Mouse (Mus musculus): ENCODE results near the gene Nvl. TPM values are rescaled to one million over a fixed set of nuclear protein-coding genes. Genes with fewer than 3 reads are reported as not detected.

Nvl gene
- polyA plus RNA-seq, 1 experiment from 2014 or later: 51.6 TPM

- Histone ChIP-seq H3K9me3 (no peaks in the 10 kb centered on the region), H3K27ac (no peak overlapping the region), H3K4me3 (no peak overlapping the region), H3K4me1 (no peaks in the 10 kb centered on the region; the same call in 1 of the 2 replicates), H3K9ac (no peak overlapping the region), H3K4me2 (no peak overlapping the region), H3K36me3 (no peaks in the 10 kb centered on the region), H3K27me3 (no peaks in the 10 kb centered on the region)
- 82% methylated on average over 6 of the region's 6 CpGs for WGBS
- no peak for ATAC-seq (ENCODE audit: insufficient number of reproducible peaks, insufficient read depth, low FRiP score, low TSS enrichment, low read depth)
These were observed 79.4 kb downstream of the Nvl start for GRCm38 (mm10) chr1:181064648-181065047.

DNA sequence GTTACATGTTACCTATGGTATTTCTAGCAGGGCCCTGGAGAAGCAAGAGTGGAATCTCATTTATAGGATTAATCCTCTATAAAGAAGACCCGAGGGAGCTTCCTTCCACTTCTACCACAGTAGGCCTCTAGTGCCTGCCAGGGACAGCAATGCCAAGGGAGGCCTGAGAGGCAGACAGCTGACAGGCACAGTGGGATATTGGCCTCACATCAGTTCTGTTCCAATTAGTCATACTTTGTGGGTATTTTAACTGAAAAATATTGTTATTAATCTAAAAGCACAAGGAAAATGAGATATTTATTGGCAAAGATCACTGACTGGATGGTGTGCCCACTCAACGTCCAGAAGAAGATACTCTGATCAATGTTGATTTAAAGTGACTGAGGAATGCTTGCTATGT is 80.0 kb downstream of the Nvl start:
- Histone ChIP-seq H3K36me3 (no peaks in the 10 kb centered on the region), H3K4me1 (no peaks in the 10 kb centered on the region; the same call in 1 of the 2 replicates), H3K27ac (no peak overlapping the region), H3K4me2 (no peak overlapping the region), H3K4me3 (no peak overlapping the region), H3K9me3 (no peaks in the 10 kb centered on the region), H3K9ac (no peak overlapping the region), H3K27me3 (no peaks in the 10 kb centered on the region)
- no peak for ATAC-seq (ENCODE audit: insufficient number of reproducible peaks, insufficient read depth, low FRiP score, low TSS enrichment, low read depth)
- 63% methylated on average over 2 of the region's 2 CpGs for WGBS

- Histone ChIP-seq H3K36me3 (no peaks in the 10 kb centered on the region), H3K9ac (no peak overlapping the region), H3K4me1 (no peaks in the 10 kb centered on the region; the same call in 1 of the 2 replicates), H3K4me2 (no peak overlapping the region), H3K9me3 (no peaks in the 10 kb centered on the region), H3K27me3 (no peaks in the 10 kb centered on the region), H3K4me3 (no peak overlapping the region), H3K27ac (no peak overlapping the region)
- no peak for ATAC-seq (ENCODE audit: insufficient number of reproducible peaks, insufficient read depth, low FRiP score, low TSS enrichment, low read depth)
- 51% methylated on average over 3 of the region's 3 CpGs for WGBS
These were observed 82.1 kb downstream of the Nvl start for GRCm38 (mm10) chr1:181061784-181062485.

DNA sequence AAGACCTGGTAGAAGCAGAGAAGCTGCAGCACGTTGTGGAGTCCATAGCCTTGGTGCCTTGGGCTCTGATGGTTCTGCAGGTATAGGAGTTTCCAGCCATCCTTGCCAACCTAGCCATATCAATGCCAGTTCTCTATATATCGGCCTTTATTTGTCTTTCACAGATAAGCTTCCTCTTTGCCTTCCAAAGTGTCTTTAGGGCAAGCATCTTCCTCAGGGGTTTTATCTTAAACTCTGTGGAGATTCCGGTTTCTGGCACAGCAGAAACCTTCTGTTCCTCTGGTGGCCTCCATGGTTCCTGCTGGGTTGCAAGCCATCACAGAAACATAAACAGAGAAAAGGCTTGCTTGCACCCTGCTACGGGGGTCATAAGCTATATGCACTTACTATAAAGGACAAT is 91.1 kb downstream of the Nvl start:
- H3K4me3 ChIP-seq: no peak overlapping the region
- H3K4me2 ChIP-seq: no peak overlapping the region
- no peaks in the 10 kb centered on the region for H3K36me3 ChIP-seq
- no peak for ATAC-seq (ENCODE audit: insufficient number of reproducible peaks, insufficient read depth, low FRiP score, low TSS enrichment, low read depth)
- H3K27ac ChIP-seq: no peak overlapping the region
- H3K4me1 ChIP-seq: no peaks in the 10 kb centered on the region
- no peak overlapping the region for H3K9ac ChIP-seq
- H3K27me3 ChIP-seq: no peaks in the 10 kb centered on the region
- no peaks in the 10 kb centered on the region for H3K9me3 ChIP-seq
- 76% methylated on average over 4 of the region's 4 CpGs for WGBS

GRCm38 (mm10) chr1:181050937-181051336 is 93.1 kb downstream of the Nvl start, which contains the start of gene 9130409I23Rik:
9130409I23Rik (plus strand) TSS chr1:181051237.
- Histone ChIP-seq H3K36me3 (no peaks in the 10 kb centered on the region), H3K27me3 (no peaks in the 10 kb centered on the region), H3K4me2 (no peak within 1 kb of the TSS), H3K27ac (no peak within 1 kb of the TSS), H3K4me1 (no peaks in the 10 kb centered on the region), H3K4me3 (no peak within 1 kb of the TSS), H3K9me3 (no peaks in the 10 kb centered on the region), H3K9ac (no peak within 1 kb of the TSS)
- no peak for ATAC-seq (ENCODE audit: insufficient number of reproducible peaks, insufficient read depth, low FRiP score, low TSS enrichment, low read depth)
- WGBS: 86% methylated on average over 6 of the region's 6 CpGs

DNA sequence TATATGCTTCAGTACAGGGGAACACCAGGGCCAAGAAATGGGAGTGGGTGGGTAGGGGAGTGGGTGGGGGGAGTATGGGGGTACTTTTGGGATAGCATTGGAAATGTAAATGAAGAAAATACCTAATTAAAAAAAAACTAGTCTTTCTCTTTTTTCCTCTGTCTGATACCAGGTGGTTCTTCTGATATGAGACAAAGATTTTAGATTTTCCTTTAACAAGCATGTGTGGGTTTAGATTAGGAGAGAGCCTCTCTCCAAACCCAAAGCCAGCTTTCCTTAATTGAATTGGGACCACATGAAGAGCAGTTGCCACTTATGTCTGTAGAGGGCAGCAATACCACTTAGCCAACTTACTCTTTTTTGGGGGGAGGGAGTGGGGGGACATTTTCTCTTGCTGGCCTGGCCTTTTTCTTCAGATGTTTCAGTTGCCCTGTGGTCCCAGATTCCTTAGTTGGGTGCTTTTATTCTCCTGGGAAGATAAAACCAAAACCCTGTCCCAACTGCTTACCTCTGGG is 94.6 kb downstream of the Nvl start:
- Histone ChIP-seq H3K4me1 (no peaks in the 10 kb centered on the region), H3K36me3 (no peaks in the 10 kb centered on the region), H3K9ac (no peak overlapping the region), H3K27me3 (no peaks in the 10 kb centered on the region), H3K4me3 (no peak overlapping the region), H3K4me2 (no peak overlapping the region), H3K27ac (no peak overlapping the region), H3K9me3 (no peaks in the 10 kb centered on the region)
- ATAC-seq (ENCODE audit: insufficient number of reproducible peaks, insufficient read depth, low FRiP score, low TSS enrichment, low read depth): no peak

DNA sequence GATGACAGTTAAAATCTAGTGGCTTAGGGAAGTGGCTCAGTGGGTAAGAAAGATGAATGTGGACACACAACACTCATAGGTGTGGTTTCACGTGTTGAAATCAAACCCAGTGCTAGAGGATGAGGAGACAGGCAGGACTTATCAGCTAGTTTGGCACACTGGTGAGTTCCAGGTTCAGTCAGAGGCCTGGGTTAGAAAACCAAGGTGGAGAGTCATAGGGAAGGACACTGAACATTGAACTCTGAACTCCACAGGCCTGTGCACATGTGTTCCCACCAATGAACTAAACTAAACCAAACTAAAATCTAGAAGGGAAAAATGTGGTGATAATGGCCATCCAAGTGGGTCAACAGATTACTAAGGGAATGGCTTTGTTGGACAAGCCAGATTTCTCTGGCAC is 96.5 kb downstream of the Nvl start:
- H3K4me3 ChIP-seq: no peak overlapping the region
- H3K9me3 ChIP-seq: no peaks in the 10 kb centered on the region
- H3K4me2 ChIP-seq: no peak overlapping the region
- H3K27me3 ChIP-seq: no peaks in the 10 kb centered on the region
- H3K4me1 ChIP-seq: no peaks in the 10 kb centered on the region
- 60% methylated on average over 1 of the region's 1 CpGs for WGBS
- H3K36me3 ChIP-seq: no peaks in the 10 kb centered on the region
- ATAC-seq (ENCODE audit: insufficient number of reproducible peaks, insufficient read depth, low FRiP score, low TSS enrichment, low read depth): no peak
- no peak overlapping the region for H3K9ac ChIP-seq
- no peak overlapping the region for H3K27ac ChIP-seq

- 6% methylated on average over 4 of the region's 4 CpGs for WGBS
- Histone ChIP-seq H3K4me3 (no peak overlapping the region), H3K27me3 (0 out of 2 replicates have a peak, but pooled peaks cover 6% of the 10 kb centered on the region), H3K9me3 (no peaks in the 10 kb centered on the region), H3K4me1 (no peaks in the 10 kb centered on the region), H3K4me2 (peak overlapping the region; percentile 39), H3K9ac (no peak overlapping the region), H3K36me3 (no peaks in the 10 kb centered on the region), H3K27ac (no peak overlapping the region)
- ATAC-seq (ENCODE audit: insufficient number of reproducible peaks, insufficient read depth, low FRiP score, low TSS enrichment, low read depth): no peak
These were observed 104.4 kb downstream of the Nvl start for GRCm38 (mm10) chr1:181039652-181040051.

DNA sequence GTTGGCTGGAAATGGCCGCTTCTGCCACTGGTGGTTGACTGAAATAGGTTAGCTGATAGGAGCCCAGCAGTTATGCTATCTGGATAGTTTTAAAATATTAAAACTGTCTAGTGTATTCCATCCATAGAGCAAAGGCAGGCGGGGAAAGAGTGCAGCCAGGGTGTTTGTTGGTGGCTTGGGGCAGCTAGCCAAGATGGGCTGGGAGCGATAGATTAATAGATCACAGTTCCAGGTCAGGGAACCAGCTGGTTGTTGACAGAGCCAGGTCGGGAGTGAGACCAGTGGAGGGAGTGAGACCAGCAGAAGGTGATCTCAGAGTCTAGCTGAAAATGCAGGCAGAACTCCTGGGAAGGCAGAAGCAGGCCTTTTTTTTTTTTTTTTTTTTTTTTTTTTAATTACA is 106.4 kb downstream of the Nvl start:
- H3K36me3 ChIP-seq: no peaks in the 10 kb centered on the region
- H3K9me3 ChIP-seq: no peaks in the 10 kb centered on the region
- H3K9ac ChIP-seq: no peak overlapping the region
- H3K27me3 ChIP-seq: 0 out of 2 replicates have a peak, but pooled peaks cover 6% of the 10 kb centered on the region
- no peak overlapping the region for H3K4me3 ChIP-seq
- 80% methylated on average over 4 of the region's 4 CpGs for WGBS
- ATAC-seq (ENCODE audit: insufficient number of reproducible peaks, insufficient read depth, low FRiP score, low TSS enrichment, low read depth): no peak
- H3K4me2 ChIP-seq: no peak overlapping the region
- H3K4me1 ChIP-seq: no peaks in the 10 kb centered on the region
- H3K27ac ChIP-seq: no peak overlapping the region

Other genes starting within 250 kb of the Nvl start
- gene Pycr2, start 239.9 kb downstream of the Nvl start, polyA plus RNA-seq (2015; fragmentation: Nextera tagmentation; extraction: Ambion mirVana): 98.7 and 109 TPM in 2 replicates
- 1.6 and 2.1 TPM in 2 replicates for gene Lefty1, start 209.2 kb downstream of the Nvl start, polyA plus RNA-seq (2015; fragmentation: Nextera tagmentation; extraction: Ambion mirVana)
- 13.6 and 13.7 TPM in 2 replicates for gene Tmem63a, start 201.9 kb downstream of the Nvl start, polyA plus RNA-seq (2015; fragmentation: Nextera tagmentation; extraction: Ambion mirVana)
- 5.1 and 7.9 TPM in 2 replicates for gene Ephx1, start 123.3 kb downstream of the Nvl start, polyA plus RNA-seq (2015; fragmentation: Nextera tagmentation; extraction: Ambion mirVana)
- gene 9130409I23Rik, start 93.0 kb downstream of the Nvl start, polyA plus RNA-seq (2015; fragmentation: Nextera tagmentation; extraction: Ambion mirVana): not detected in 2 replicates
- gene Cnih4, start 489 bp upstream of the Nvl start, polyA plus RNA-seq (2015; fragmentation: Nextera tagmentation; extraction: Ambion mirVana): 89.2 and 98.8 TPM in 2 replicates
- gene Wdr26, start 67.8 kb upstream of the Nvl start, polyA plus RNA-seq (2015; fragmentation: Nextera tagmentation; extraction: Ambion mirVana): 41.5 and 43.6 TPM in 2 replicates
- gene Cnih3, start 208.4 kb upstream of the Nvl start, polyA plus RNA-seq (2015; fragmentation: Nextera tagmentation; extraction: Ambion mirVana): 0.50 and 0.97 TPM in 2 replicates